Mouse (Mus musculus) Patski (cell line): ENCODE measurements at regions not wholly inside any gene's neighbourhood (a gene's known extent, or its start where the extent isn't known, plus 50 kb on each side); places are given as distances from the start of the nearest gene placed in this dataset.

Source experiments
- ATAC-seq: fragments of 100-300 bp; one replicate; pipeline ENCODE4 v1.8.0; 2021
- CTCF ChIA-PET: fragments of 350-600 bp; sonication (Branson Sonifier 250); formaldehyde crosslinking; loops from one replicate; lab custom pipeline; 2022; ENCODE audit warnings: inconsistent platforms; lab: Charles Lee
- POLR2A ChIA-PET: fragments of 350-600 bp; sonication (Branson Sonifier 250); formaldehyde crosslinking; loops from one replicate; lab custom pipeline; 2022; ENCODE audit warnings: antibody characterized with exemption, inconsistent platforms; lab: Charles Lee
- DNase-seq: peaks from one replicate; pipeline ENCODE4 v3.0.0-alpha.2; 2011; ENCODE audit warnings: low read depth, low spot score
- H3K27me3 ChIP-seq: fragments of 371-371 bp; one replicate; pipeline ENCODE4 v1.5.1; 2021
- CTCF ChIP-seq: fragments of 100-300 bp; IDR thresholded peaks from one replicate; pipeline ENCODE4 v1.5.1; 2021
- in situ Hi-C: fragments of 300-500 bp; cut with MboI; formaldehyde crosslinking; loops from 3 replicates; pipeline ENCODE4 v1.11.1; 2018; ENCODE audit warnings: low pct_unique_long_range_greater_than_20kb, mixed read lengths

DNA sequence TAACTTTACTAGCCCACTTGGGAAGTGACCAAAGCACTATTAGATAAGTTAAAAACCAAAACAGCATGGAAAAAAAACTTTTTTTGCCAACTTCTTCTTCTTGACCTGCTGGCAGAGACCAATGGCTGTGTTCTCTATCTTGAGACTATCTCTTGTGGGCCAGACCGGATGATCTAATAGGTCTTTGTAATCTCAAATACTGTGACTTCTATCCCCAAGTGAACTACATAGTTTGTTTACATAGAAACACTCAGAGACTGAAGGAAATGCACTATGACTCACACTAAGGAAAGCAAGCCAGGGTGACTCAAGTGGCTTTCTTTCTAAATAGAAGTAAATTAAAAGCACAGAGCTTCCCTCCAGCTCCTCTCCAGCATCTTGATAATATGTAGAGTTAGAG, 384.3 kb upstream of the Ubash3b start:
- no peak for TF ChIP-seq CTCF
- H3K27me3 ChIP-seq: no peaks in the 10 kb centered on the region
- in situ Hi-C loops: no loop called here
- peak; percentile 44 for DNase-seq
- peak; percentile 69 for ATAC-seq
- ChIA-PET POLR2A (no interaction called here), CTCF (no interaction called here)

DNA sequence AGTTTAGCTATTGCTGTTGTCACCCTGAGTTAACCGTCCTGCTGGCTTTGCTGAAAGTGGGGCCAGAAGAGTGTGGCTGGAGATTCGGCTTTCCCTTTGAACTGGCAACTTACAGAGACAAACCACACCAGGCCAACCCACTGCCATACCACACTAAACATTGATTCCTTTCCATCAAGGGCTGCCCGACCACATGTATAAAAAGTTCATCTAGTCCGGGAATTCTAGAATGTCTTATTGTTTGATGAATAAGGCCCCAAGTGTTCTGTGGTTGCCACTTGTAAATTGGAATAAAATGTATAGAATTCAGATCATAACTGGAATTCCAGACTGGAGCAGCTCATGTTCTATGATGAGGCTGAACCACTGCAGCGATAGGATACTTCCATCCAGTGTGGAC, 381.0 kb upstream of the Ubash3b start:
- in situ Hi-C loops: no loop called here
- POLR2A ChIA-PET: no interaction called here
- ATAC-seq (no peak), DNase-seq (no peak)
- no peak for TF ChIP-seq CTCF
- CTCF ChIA-PET: no interaction called here
- no peaks in the 10 kb centered on the region for H3K27me3 ChIP-seq

DNA sequence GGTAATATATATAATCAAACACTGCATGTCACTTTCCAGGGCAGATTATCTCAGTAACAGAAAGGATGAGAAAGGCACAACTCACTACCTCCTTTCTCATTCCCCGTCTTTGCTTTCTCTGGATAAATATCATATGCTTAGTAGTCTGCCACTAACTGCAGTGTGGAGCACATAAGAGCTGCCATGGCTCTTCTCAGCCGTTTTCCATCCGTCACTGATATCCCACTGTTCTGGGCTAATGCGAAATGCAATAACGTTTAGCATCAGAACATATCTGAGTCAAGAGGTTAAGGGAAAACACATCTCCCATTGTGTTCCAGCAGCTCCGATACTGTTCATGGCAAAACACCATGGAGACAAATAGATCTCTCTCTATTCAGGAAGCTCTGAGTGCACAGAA, 379.8 kb upstream of the Ubash3b start:
- TF ChIP-seq CTCF: no peak
- in situ Hi-C loops: no loop called here
- POLR2A ChIA-PET: no interaction called here

DNA sequence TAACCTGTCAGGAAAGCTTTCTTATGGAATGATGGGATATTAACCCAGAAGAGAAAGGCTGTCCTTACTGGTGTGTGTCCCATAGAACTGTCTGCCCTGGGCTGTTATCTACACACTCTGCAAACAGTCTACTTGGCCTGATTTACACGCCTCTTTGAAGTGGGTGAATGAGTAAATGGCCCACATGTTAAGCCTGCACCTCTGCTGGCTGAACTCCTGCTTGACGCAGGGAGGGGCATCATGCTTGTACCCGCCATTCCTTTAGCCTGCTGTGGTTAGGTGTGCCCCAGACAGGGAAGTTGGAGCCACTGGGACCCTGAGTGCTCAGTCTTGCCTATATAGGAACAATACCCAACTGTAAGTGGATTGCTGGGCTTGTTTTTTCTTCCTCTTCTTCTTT, 371.3 kb upstream of the Ubash3b start:
- POLR2A ChIA-PET: no interaction called here
- CTCF ChIA-PET: no interaction called here
- ATAC-seq: no peak
- no peaks in the 10 kb centered on the region for H3K27me3 ChIP-seq
- no peak for DNase-seq
- TF ChIP-seq CTCF: no peak
- in situ Hi-C loops: no loop called here

More for the DNA sequence above, 379.8 kb upstream of the Ubash3b start:
- DNase-seq (no peak), ATAC-seq (no peak)
- CTCF ChIA-PET: interaction anchor here (1.4 kb wide), 1 partner anchor 14 kb away, joined by 5 read pairs; no protein-coding TSS in a partner anchor
- no peaks in the 10 kb centered on the region for H3K27me3 ChIP-seq

DNA sequence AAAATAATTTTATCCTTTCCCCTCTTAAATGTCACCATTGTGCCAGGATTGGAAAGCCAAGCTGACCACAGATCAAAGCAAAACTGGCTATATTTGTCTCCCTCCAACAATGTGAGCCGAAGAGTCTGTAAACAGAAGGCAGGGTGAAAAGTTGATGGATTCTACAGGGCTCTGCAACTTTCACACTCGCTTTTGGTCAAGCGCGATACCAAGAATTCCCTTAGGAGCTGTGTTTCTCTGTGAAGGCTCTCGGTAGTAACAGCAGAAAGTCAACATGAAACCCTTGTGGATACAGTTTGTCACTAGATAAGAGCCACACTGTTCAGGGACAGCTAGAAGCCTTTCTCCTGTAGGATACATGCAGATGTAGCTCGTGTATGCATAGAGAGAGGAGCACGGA, 370.8 kb upstream of the Ubash3b start:
- DNase-seq (no peak), ATAC-seq (no peak)
- no peaks in the 10 kb centered on the region for H3K27me3 ChIP-seq
- no peak for TF ChIP-seq CTCF
- CTCF ChIA-PET: no interaction called here
- in situ Hi-C loops: no loop called here
- POLR2A ChIA-PET: no interaction called here

DNA sequence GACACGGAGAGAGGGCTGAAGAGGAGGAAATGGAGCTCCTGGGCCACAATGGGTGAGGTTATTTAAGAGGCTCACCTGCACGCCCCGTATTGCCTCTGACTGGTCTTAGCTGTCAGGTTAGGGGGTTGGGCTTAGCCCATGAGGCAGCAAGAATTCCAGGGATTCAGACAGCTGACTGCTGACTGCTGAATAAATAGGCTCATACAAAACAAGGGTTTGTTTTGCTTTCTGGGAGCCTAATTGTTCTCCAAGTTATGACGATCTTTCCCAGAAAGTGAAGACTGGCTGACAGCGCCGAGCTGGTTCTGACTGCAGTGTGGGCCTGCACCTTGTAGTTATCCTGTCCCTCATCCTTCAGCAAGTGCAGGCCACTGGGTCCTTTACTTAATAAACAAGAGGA, 370.1 kb upstream of the Ubash3b start:
- H3K27me3 ChIP-seq: no peaks in the 10 kb centered on the region
- POLR2A ChIA-PET: no interaction called here
- no peak for ATAC-seq
- no peak for DNase-seq
- no peak for TF ChIP-seq CTCF
- in situ Hi-C loops: no loop called here
- CTCF ChIA-PET: no interaction called here

DNA sequence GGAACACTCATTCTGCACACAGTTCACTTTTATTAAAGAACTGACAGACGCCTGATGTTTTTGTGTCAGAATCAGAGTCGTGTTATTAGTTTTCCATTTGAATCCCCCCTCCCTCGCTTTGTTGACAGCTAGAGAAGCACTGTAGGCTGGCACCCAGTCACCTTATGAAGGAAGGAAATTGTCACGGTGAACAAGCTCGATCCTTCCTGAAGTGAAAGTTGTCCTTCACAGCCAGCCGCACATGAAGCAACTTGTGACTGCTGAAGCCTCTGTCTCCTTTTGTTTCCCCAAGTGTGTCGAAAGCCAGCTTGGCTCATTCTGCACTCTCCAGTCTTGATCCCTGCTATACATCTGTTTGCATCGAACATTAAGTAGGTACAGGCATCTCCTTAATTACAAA, 364.6 kb upstream of the Ubash3b start:
- ChIA-PET POLR2A (no interaction called here), CTCF (interaction anchor here (1.5 to 1.8 kb wide), 2 partner anchors 9 to 46 kb away, joined by 3 read pairs; no protein-coding TSS in a partner anchor)
- ATAC-seq (no peak), DNase-seq (no peak)
- H3K27me3 ChIP-seq: no peaks in the 10 kb centered on the region
- TF ChIP-seq CTCF: no peak
- in situ Hi-C loops: no loop called here

DNA sequence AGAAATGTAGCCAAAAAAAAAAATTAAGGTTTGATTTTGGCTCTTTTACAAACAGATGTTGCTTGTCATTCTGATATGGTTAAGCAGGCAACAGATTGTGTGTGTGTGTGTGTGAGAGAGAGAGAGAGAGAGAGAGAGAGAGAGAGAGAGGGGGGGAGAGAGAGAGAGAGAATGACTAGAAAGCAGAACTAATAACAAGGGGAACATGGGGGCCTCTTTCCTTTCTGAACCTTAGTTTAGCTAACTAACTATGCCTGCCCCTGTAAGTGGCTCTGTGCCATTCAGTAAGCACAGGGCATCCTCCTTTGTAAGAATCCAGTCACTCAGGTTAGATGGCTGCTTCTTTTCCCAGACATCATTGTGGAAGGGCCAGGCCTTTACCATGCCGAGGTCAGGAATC, 364.0 kb upstream of the Ubash3b start:
- in situ Hi-C loops: no loop called here

DNA sequence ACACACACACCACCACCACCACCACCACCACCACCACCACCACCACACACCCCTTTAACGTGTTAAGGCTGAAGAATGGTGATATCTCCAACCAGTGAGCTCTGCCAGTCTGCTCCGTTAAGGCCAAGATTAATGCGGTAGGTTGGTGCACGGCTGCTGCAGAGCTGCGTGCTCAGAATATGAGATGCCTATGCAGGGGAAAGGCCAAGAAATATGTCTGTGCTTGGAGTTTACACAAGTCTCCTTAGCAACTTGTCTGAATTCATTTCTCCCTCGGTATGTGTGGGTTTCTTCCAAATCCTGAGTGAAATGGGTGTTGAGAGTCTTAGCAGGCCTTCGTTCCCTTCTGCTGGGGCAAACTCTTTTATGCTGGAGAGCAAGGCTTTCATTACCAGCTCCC, 363.1 kb upstream of the Ubash3b start:
- ChIA-PET CTCF (interaction anchor here (0.7 kb wide), 1 partner anchor 29 kb away, joined by 3 read pairs; no protein-coding TSS in a partner anchor), POLR2A (no interaction called here)
- in situ Hi-C loops: no loop called here
- ATAC-seq: no peak
- H3K27me3 ChIP-seq: no peaks in the 10 kb centered on the region
- no peak for DNase-seq
- TF ChIP-seq CTCF: no peak

More for the DNA sequence above, 364.0 kb upstream of the Ubash3b start:
- no peak for TF ChIP-seq CTCF
- H3K27me3 ChIP-seq: no peaks in the 10 kb centered on the region
- POLR2A ChIA-PET: no interaction called here
- no peak for DNase-seq
- CTCF ChIA-PET: interaction anchor here (1.8 kb wide), 1 partner anchor 45 kb away, joined by 3 read pairs; no protein-coding TSS in a partner anchor
- ATAC-seq: no peak

DNA sequence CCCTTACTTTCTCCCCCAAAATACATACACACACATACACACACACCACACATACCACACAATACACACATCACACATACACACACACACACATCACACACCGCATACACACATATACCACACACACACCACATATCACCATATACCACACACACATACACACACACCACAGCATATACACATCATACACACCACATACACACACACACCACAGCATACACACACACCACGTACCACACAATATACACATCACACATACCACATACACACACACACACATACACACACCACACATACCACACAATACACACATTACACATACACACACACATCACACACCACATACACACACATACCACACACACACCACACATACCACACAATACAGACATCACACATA, 362.5 kb upstream of the Ubash3b start:
- CTCF ChIA-PET: no interaction called here
- ATAC-seq (no peak), DNase-seq (no peak)
- POLR2A ChIA-PET: no interaction called here
- H3K27me3 ChIP-seq: no peaks in the 10 kb centered on the region
- in situ Hi-C loops: no loop called here
- TF ChIP-seq CTCF: no peak

DNA sequence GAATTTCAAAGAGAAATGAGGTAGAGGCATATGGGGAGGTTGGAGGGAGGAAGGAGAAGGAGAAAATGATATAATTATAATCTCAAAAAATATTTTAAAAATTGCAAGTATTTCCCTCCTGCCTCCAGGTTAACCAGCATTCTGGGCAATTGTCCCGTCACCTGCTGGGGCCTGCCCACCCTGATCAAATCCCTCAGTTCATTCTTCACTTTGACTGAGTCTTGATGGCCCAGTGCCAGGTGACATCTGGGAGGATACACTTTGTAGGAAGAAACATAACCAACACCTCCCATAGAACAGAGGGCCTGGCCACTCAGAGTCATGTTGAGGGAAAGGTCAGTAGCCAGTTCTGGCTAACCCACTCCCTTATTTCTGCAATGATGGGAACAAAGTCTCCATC, 360.8 kb upstream of the Ubash3b start:
- in situ Hi-C loops: no loop called here
- DNase-seq: no peak
- ChIA-PET CTCF (no interaction called here), POLR2A (no interaction called here)
- no peaks in the 10 kb centered on the region for H3K27me3 ChIP-seq
- TF ChIP-seq CTCF: no peak
- ATAC-seq: no peak

DNA sequence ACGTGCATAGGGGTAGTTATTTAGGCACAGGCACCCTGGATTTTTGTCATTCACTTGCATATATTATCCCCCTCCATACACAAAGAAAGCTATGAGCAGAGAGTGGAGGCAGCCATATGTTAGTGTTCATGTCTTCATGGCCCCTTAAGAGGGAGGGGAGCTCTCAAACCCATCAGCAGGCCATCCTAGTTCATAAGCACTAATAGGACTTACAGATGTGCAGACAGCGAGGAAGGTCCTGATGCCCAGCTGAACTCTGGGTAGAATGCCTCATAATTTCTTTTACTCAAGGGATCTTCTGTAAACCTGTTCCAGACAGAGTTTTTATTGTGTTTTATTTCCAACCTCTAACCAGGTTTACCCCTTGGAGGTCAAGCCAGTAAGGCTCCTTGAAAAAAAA, 356.3 kb upstream of the Ubash3b start:
- TF ChIP-seq CTCF: no peak
- ChIA-PET CTCF (interaction anchor here (1.1 kb wide), 1 partner anchor 9 kb away, joined by 3 read pairs; no protein-coding TSS in a partner anchor), POLR2A (interaction anchor here (1.5 kb wide), 1 partner anchor 10 kb away, joined by 3 read pairs; no protein-coding TSS in a partner anchor)
- H3K27me3 ChIP-seq: no peaks in the 10 kb centered on the region
- in situ Hi-C loops: loop anchor here (5.0 kb wide), 1 partner anchor 35 kb away; no protein-coding TSS in a partner anchor
- ATAC-seq (no peak), DNase-seq (no peak)
